Mouse (Mus musculus): Measurements from ENCODE around the gene Nptx1. TPM values are rescaled to one million over a fixed set of nuclear protein-coding genes. Genes with fewer than 3 reads are reported as not detected.

Nptx1 gene
- total and polyA plus RNA-seq, 3 experiments: 0.11 TPM; not detected in 2

- Histone ChIP-seq H3K36me3 (replicated peaks) (no peaks in the 10 kb centered on the region), H3K4me1 (ENCODE audit: insufficient read depth, low read depth, low read length) (peaks cover 6% of the 10 kb centered on the region), H3K9me3 (replicated peaks) (peaks cover 4% of the 10 kb centered on the region), H3K27me3 (ENCODE audit: insufficient read depth, low read length) (peaks cover 62% of the 10 kb centered on the region), H3K4me3 (ENCODE audit: low read depth, low read length) (no peak overlapping the region)
- ATAC-seq (ENCODE audit: extremely low read depth, insufficient number of reproducible peaks, low FRiP score, poor library complexity, severe bottlenecking) (no peak), DNase-seq (ENCODE audit: low spot score) (no peak)
- TF ChIP-seq CTCF (IDR thresholded peaks at IDR 0.05; ENCODE audit: low read depth, low read length) (no peak), TAL1 (conservative IDR thresholded peaks at IDR 0.05; ENCODE audit: low read depth, low read length) (no peak), POLR2AphosphoS5 (IDR thresholded peaks at IDR 0.05; ENCODE audit: insufficient replicate concordance, low read depth, low read length) (no peak), GATA2 (IDR thresholded peaks at IDR 0.05; ENCODE audit: borderline replicate concordance, low read depth, low read length) (no peak), GATA1 (IDR thresholded peaks at IDR 0.05; ENCODE audit: borderline replicate concordance, low read length) (no peak)
Observed at GRCm38 (mm10) chr11:119523392-119523791, 24.2 kb downstream of the Nptx1 start.

DNA sequence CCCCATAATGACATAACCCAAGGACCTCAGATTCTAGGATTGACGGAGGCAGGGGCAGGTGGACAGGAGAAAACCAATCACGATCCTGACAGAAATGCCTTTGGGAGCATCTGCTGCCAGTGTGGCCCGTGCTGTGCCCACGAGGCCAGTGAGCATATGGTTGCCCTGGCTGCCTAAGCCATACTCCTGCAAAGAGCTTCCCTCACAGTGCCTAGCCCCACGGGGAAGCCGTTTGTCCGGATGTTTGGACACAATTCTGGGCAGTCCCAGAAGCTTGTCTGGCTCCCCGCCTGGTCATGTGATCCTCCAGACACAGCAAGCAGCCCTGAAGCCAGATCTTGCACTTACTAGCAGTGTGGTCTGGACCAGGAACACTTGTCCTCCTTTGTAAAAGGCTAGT lies 24.8 kb downstream of the Nptx1 start:
- peaks cover 4% of the 10 kb centered on the region for H3K9me3 ChIP-seq (replicated peaks)
- ATAC-seq (ENCODE audit: extremely low read depth, insufficient number of reproducible peaks, low FRiP score, poor library complexity, severe bottlenecking) (no peak), DNase-seq (ENCODE audit: low spot score) (no peak)
- peaks cover 6% of the 10 kb centered on the region for H3K4me1 ChIP-seq (ENCODE audit: insufficient read depth, low read depth, low read length)
- H3K4me3 ChIP-seq (ENCODE audit: low read depth, low read length): no peak overlapping the region
- H3K27me3 ChIP-seq (ENCODE audit: insufficient read depth, low read length): peaks cover 63% of the 10 kb centered on the region
- TF ChIP-seq CTCF (IDR thresholded peaks at IDR 0.05; ENCODE audit: low read depth, low read length): no peak
- TF ChIP-seq POLR2AphosphoS5 (IDR thresholded peaks at IDR 0.05; ENCODE audit: insufficient replicate concordance, low read depth, low read length): no peak
- TF ChIP-seq TAL1 (conservative IDR thresholded peaks at IDR 0.05; ENCODE audit: low read depth, low read length): no peak
- TF ChIP-seq GATA2 (IDR thresholded peaks at IDR 0.05; ENCODE audit: borderline replicate concordance, low read depth, low read length): no peak
- TF ChIP-seq GATA1 (IDR thresholded peaks at IDR 0.05; ENCODE audit: borderline replicate concordance, low read length): no peak
- H3K36me3 ChIP-seq (replicated peaks): no peaks in the 10 kb centered on the region

DNA sequence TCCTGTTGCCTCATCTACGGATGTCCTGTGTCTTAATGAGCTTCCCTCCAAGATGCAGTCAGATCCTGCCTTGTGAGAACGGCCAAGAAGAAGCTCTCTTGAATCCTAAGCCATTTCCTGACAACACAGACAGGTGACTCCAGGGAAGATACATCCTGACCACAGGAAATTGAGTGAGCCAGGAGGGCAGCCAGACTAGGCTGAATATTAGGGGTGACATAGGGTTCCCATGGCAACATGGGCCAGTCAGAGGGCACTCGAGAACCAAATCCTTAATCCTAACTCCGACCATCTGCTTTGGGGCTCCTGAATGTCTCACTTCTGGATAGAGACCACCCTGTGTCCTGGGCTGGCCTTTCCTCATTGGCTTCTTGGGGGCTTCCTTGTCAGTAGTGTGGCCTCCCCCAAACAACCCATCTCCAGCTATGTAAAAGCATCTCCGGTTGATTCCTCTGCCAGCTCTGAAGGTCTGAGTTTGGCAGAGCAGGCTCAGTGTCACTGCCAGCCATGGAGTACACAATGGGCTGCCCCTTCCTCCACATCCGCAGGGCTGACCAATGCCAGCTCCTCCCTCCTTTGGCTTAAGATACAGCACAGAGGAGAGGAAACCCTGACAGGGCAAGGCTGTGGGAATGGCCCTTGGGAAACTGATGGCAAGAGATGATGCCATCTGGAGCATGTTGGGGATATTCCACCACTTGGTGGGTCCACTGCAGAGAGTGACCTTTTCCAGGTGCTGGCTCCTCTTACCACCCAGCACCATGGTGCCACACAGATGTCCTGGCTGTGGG lies 25.4 kb downstream of the Nptx1 start:
- no peak for ATAC-seq (ENCODE audit: extremely low read depth, insufficient number of reproducible peaks, low FRiP score, poor library complexity, severe bottlenecking)
- peaks cover 4% of the 10 kb centered on the region for H3K9me3 ChIP-seq (replicated peaks)
- no peak for DNase-seq (ENCODE audit: low spot score)
- no peaks in the 10 kb centered on the region for H3K36me3 ChIP-seq (replicated peaks)
- H3K27me3 ChIP-seq (ENCODE audit: insufficient read depth, low read length): peaks cover 66% of the 10 kb centered on the region
- peaks cover 6% of the 10 kb centered on the region for H3K4me1 ChIP-seq (ENCODE audit: insufficient read depth, low read depth, low read length)
- TF ChIP-seq GATA1 (IDR thresholded peaks at IDR 0.05; ENCODE audit: borderline replicate concordance, low read length) (no peak), POLR2AphosphoS5 (IDR thresholded peaks at IDR 0.05; ENCODE audit: insufficient replicate concordance, low read depth, low read length) (no peak), TAL1 (conservative IDR thresholded peaks at IDR 0.05; ENCODE audit: low read depth, low read length) (no peak), CTCF (IDR thresholded peaks at IDR 0.05; ENCODE audit: low read depth, low read length) (no peak), GATA2 (IDR thresholded peaks at IDR 0.05; ENCODE audit: borderline replicate concordance, low read depth, low read length) (no peak)
- H3K4me3 ChIP-seq (ENCODE audit: low read depth, low read length): no peak overlapping the region

DNA sequence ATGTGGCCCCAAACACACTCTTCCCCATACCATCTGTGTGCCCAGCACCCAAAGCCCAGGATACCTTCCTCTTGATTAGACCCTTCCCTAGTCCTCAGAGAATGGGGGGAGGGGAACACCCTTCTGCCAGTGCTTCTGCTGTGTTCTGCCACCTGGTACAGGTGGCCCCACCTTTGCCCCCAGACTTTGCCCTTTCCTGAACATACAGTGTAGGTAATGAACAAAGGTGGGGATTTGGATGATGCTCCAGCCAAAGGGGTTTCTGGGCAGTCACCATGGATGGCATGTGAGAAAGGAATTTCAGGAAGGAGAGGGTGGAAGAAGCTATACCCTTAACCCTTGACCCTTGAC lies 26.9 kb downstream of the Nptx1 start:
- Histone ChIP-seq H3K4me3 (ENCODE audit: low read depth, low read length) (no peak overlapping the region), H3K36me3 (replicated peaks) (no peaks in the 10 kb centered on the region), H3K9me3 (replicated peaks) (peaks cover 4% of the 10 kb centered on the region), H3K27me3 (ENCODE audit: insufficient read depth, low read length) (peaks cover 72% of the 10 kb centered on the region), H3K4me1 (ENCODE audit: insufficient read depth, low read depth, low read length) (peaks cover 3% of the 10 kb centered on the region; the same call in 1 of the 2 replicates)
- DNase-seq (ENCODE audit: low spot score) (no peak), ATAC-seq (ENCODE audit: extremely low read depth, insufficient number of reproducible peaks, low FRiP score, poor library complexity, severe bottlenecking) (no peak)
- no peak for TF ChIP-seq GATA1 (IDR thresholded peaks at IDR 0.05; ENCODE audit: borderline replicate concordance, low read length)
- no peak for TF ChIP-seq TAL1 (conservative IDR thresholded peaks at IDR 0.05; ENCODE audit: low read depth, low read length)
- no peak for TF ChIP-seq POLR2AphosphoS5 (IDR thresholded peaks at IDR 0.05; ENCODE audit: insufficient replicate concordance, low read depth, low read length)
- TF ChIP-seq CTCF (IDR thresholded peaks at IDR 0.05; ENCODE audit: low read depth, low read length): no peak
- TF ChIP-seq GATA2 (IDR thresholded peaks at IDR 0.05; ENCODE audit: borderline replicate concordance, low read depth, low read length): no peak

DNA sequence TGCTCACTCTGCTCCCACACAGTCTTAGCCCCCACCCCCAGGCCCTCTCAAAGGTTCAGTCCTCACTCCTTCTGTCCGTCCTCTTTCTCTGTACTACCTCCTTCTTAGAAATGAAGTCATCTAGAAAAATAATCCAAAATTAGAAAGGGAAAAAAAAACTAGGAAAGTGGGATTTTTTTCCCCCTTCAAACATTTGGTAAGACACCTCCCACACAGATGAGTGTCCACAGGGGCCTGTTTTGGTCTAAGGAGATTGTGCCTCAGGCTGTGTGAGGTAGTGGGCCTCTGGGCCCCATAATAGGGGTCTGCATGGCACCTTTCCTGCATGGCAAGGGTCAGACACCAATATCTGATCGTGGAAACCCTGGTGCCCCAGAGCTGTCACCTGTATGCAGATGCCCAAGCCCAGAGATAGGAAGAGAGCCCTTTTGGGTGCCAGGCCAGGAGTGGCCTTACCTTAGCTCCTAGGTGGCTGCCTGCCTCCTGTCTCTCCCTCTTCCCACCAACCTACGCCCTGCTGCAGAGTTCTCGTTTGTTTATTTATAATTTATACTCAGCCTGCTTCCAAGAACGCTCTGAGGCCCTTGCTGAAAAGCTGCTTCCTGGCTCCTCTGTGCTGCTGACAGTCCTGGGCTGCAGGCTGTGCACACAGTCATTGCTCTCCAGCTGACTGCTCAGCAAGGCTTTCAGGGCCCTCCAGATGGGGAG lies 27.4 kb downstream of the Nptx1 start:
- H3K36me3 ChIP-seq (replicated peaks): no peaks in the 10 kb centered on the region
- DNase-seq (ENCODE audit: low spot score) (no peak), ATAC-seq (ENCODE audit: extremely low read depth, insufficient number of reproducible peaks, low FRiP score, poor library complexity, severe bottlenecking) (no peak)
- H3K9me3 ChIP-seq (replicated peaks): peaks cover 4% of the 10 kb centered on the region
- H3K4me3 ChIP-seq (ENCODE audit: low read depth, low read length): no peak overlapping the region
- H3K4me1 ChIP-seq (ENCODE audit: insufficient read depth, low read depth, low read length): peaks cover 3% of the 10 kb centered on the region; the same call in 1 of the 2 replicates
- H3K27me3 ChIP-seq (ENCODE audit: insufficient read depth, low read length): peaks cover 77% of the 10 kb centered on the region
- TF ChIP-seq GATA1 (IDR thresholded peaks at IDR 0.05; ENCODE audit: borderline replicate concordance, low read length) (no peak), CTCF (IDR thresholded peaks at IDR 0.05; ENCODE audit: low read depth, low read length) (no peak), TAL1 (conservative IDR thresholded peaks at IDR 0.05; ENCODE audit: low read depth, low read length) (no peak), GATA2 (IDR thresholded peaks at IDR 0.05; ENCODE audit: borderline replicate concordance, low read depth, low read length) (no peak), POLR2AphosphoS5 (IDR thresholded peaks at IDR 0.05; ENCODE audit: insufficient replicate concordance, low read depth, low read length) (no peak)

DNA sequence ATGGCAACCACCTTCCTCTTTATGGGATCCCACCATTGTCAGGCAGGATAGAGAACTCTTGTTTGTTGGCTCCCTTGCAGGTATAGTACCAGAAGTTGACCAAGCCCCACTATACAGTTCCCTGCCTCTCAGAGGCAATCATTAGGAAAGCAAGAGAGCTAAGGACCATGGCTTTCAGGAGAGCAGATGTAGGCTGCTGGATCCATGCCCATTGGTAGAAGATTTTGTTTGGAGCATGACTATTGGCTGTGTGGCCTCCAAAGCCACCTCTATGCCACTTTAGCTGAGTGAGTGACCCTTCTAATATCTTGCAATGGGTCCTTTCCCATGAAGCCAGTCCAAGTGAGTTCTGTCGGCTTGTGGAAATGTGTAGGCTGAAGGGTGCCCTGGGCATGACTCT lies 28.2 kb downstream of the Nptx1 start:
- H3K27me3 ChIP-seq (ENCODE audit: insufficient read depth, low read length): peaks cover 80% of the 10 kb centered on the region
- 0 out of 2 replicates have a peak, but pooled peaks cover under 1% of the 10 kb centered on the region for H3K4me1 ChIP-seq (ENCODE audit: insufficient read depth, low read depth, low read length)
- ATAC-seq (ENCODE audit: extremely low read depth, insufficient number of reproducible peaks, low FRiP score, poor library complexity, severe bottlenecking) (no peak), DNase-seq (ENCODE audit: low spot score) (no peak)
- no peak for TF ChIP-seq GATA1 (IDR thresholded peaks at IDR 0.05; ENCODE audit: borderline replicate concordance, low read length)
- TF ChIP-seq CTCF (IDR thresholded peaks at IDR 0.05; ENCODE audit: low read depth, low read length): no peak
- TF ChIP-seq POLR2AphosphoS5 (IDR thresholded peaks at IDR 0.05; ENCODE audit: insufficient replicate concordance, low read depth, low read length): no peak
- TF ChIP-seq TAL1 (conservative IDR thresholded peaks at IDR 0.05; ENCODE audit: low read depth, low read length): no peak
- TF ChIP-seq GATA2 (IDR thresholded peaks at IDR 0.05; ENCODE audit: borderline replicate concordance, low read depth, low read length): no peak
- no peak overlapping the region for H3K4me3 ChIP-seq (ENCODE audit: low read depth, low read length)
- H3K36me3 ChIP-seq (replicated peaks): no peaks in the 10 kb centered on the region
- H3K9me3 ChIP-seq (replicated peaks): 0 out of 2 replicates have a peak, but pooled peaks cover under 1% of the 10 kb centered on the region
